Mouse (Mus musculus): ENCODE data around the gene Lhfpl2.

Lhfpl2 gene

DNA sequence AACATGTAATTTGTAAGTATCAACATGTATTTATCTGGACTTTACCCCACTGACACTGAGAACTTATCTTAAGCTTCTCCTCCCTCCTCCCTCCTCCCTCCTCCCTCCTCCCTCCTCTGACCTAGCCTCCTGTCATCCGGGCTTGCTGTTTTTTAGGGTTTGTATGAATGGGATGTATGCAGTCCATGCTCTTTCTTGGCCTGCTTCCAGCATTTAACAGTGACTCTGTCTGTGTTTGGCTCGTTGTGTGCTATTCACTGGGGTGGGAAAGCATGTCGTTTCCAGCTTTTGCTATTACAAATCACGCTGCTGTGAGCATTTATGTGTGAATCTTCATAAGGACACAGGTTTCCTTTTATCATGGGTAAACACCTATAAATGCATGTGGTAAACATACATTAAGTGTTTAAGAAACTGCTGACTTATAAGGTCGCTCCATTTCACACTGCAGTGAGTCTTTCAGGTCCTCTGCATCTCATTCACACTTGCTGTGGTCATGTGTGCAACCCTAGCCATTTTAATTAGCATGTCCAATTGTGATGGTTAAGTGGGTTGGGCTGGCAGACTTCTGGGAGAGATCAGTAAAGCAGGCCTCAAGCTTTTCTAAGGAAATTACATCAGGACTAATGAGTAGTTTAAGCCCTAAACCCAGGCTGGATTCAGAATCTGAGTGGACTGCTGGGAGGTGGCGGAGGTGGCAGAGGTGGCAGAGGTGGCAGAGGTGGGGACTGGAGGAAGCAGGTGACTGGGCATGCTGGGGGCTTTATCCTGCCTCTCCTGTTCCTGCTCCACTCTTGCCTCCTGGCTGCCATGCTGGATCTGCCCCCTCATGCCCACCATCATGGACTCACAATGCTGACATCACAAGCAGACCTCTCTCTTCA lies 153.9 kb downstream of the Lhfpl2 start:
- in situ Hi-C loops (cut with MboI, MseI): no loop called here

- in situ Hi-C loops (cut with MboI, MseI): no loop called here
These were observed 154.6 kb downstream of the Lhfpl2 start for GRCm38 (mm10) chr13:94212179-94212578.

DNA sequence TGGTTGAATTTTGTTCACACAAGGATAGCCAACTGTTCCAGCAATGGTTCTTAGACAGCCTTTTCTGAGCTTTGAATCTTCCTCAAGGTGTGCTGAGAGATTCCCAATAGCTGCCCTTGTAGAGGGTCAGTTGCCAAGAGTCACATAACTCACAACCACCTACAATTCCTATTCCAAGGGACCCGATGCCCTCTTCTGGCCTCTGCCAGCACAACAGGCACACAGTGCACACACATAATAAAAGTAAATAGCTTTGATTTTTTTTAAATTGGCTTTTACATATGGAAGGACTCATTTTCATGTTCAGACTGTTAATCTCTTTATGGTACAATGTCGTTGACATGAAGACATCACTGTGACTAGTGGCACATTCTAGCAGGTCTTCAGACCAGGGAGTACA lies 155.1 kb downstream of the Lhfpl2 start:
- in situ Hi-C loops (cut with MboI, MseI): no loop called here

DNA sequence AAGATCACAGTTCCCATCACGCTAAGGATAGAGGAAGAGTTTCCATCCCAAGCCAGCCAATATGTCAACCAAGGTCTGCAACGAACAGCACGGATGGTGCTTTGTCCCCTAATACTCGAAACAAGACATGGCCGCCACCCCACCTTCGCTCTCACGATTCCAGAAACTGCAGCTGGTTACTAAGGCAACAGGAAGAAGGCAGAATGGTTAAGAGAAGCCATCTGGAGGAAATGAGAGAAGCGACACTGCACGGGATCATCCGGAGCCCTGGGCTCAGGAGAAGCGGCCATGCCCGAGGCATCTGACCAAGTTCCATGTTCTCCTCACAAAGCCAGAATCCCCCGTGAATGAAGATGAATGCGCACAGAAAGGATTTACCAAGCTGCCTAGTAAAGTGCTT lies 166.0 kb downstream of the Lhfpl2 start:
- in situ Hi-C loops (cut with MboI, MseI): no loop called here

DNA sequence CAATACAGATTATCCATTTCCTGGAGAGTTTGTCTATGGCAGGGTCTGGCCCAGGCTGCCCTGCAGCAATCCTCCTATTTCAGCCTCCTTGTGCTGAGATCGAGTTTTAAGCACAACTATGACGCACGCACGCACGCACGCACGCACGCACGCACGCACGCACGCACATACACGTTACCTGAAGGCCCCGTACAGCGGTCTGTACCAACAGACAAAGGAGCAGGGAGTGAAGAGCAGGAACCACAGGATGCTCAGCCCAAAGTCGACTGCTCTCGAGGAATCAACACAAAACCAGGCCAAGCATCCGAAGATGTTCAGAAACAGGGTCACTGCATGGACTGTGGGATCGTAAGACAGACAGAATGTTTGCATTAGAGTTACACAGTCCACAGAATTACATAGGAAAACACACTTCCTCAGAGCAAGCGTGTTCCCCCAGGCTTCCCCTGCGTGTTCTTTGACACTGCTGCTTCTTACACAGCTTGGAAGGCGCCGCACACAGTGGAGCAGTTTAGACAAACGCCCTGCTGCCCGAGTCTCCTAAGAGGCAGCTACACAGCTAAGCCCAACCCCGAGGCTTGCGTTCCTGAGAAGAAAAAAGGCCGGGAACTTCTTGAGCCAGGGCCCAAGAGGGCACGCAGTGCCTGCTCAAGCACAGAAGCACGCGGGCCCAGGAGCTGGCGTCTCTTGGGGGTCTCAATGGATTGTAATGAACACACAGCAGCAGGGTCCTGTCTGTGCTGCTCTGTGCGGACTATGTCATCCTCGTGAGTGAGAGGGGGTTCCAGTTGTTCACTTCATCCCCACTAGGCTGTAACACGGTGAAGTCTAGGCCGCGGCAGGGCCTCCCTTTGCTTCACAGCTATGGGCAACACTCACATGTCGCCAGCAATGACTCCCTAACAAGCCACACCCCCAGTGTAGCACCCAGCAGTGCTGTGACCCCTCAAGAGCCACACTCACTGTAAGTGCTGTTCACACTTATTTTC lies 167.4 kb downstream of the Lhfpl2 start:
- in situ Hi-C loops (cut with MboI, MseI): no loop called here

GRCm38 (mm10) chr13:94231871-94232270 lies 174.3 kb downstream of the Lhfpl2 start:
- in situ Hi-C loops (cut with MboI, MseI): loop anchor here in 1 of 2 experiments (10.0 kb wide), 1 partner anchor 1447 kb away; no protein-coding TSS in a partner anchor

DNA sequence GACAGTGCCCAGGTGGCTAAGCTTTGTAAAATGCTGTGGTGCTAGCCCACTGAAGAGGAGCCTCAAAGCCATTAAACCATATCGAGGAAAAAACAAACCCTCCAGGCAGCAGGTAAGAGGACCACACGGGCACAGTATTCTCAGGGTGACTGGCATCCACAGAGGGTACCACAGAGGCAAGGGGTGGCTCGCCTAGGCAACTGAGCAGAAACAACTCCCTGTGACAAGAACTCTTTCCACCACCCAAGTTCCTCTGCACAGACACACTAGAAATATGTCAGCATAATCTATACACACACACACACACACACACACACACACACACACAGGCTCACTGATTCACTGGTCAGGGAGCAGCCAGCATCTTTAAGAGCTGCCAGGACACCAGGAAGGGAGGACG lies 181.9 kb downstream of the Lhfpl2 start:
- in situ Hi-C loops (cut with MboI, MseI): loop anchor here in 1 of 2 experiments (10.0 kb wide), 1 partner anchor 1455 kb away; no protein-coding TSS in a partner anchor

- in situ Hi-C loops (cut with MboI, MseI): no loop called here
These were observed 182.5 kb downstream of the Lhfpl2 start for GRCm38 (mm10) chr13:94240111-94240510.

DNA sequence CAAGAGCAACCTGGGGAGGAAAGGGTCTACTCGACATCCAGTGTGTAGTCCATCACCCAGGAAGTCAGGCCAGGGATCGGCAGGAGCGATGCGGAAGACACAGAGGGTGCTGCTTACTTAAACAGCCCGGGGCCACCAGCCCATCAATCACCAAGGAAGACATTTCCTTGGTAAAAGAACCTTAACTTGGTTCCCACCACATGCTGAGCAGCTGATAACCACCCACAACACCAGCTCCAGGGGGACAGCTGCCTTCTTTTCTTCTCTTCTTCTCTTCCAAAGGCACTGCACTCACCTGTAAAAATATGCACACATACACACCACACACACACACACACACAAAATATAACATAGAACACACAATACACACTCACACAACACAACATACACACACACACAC lies 183.3 kb downstream of the Lhfpl2 start:
- in situ Hi-C loops (cut with MboI, MseI): no loop called here

DNA sequence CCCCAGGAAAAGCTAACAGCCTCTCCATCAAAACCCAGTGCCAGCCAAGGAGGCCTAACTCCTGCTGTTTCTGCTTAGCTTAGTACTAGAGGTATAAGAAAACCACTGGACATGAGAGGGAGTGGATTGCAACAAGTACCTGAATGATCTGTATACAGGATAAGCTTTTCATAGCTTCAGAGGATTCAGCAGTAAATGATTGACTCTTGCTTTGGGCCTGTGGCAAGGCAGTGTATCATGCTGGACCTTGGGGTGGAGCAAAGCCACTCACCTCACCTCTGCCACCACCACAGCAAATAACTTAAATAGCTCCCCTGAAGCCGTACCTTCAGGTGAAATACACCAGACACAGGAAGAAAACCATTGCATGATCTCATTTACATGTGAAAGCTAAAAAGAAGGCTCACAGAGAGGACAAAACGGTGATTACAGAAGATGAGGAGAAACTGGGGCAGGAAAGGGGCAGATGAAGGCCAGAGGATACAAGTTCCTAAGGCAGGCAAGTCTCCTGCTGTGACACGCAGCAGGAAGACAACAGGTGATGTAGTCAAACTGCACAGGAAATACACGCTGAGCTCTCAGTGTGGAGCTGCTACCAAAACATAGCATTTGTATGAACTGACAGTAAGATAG lies 184.4 kb downstream of the Lhfpl2 start:
- in situ Hi-C loops (cut with MboI, MseI): no loop called here

- in situ Hi-C loops (cut with MboI, MseI): no loop called here
These were observed 185.3 kb downstream of the Lhfpl2 start for GRCm38 (mm10) chr13:94242897-94243296.
